Mouse (Mus musculus) cerebellum, adult 9-11 months (tissue): ENCODE data around the gene Arpc5l.
"Not testable (repeated sequence)": the region's sequence is repeated elsewhere in the genome, so short reads cannot be mapped to it uniquely, and the experiment has no call there.

Experiments used
- DNase-seq: peaks from one replicate; pipeline ENCODE4 v3.0.0; 2022

Gene Arpc5l

GRCm38 (mm10) chr2:39000587-39000919 is 4.6 kb upstream of the Arpc5l start:
- no peak for DNase-seq

GRCm38 (mm10) chr2:39001866-39002265 is 3.3 kb upstream of the Arpc5l start:
- DNase-seq, result no peak

GRCm38 (mm10) chr2:39003106-39003505 is 2.0 kb upstream of the Arpc5l start:
- no peak for DNase-seq

GRCm38 (mm10) chr2:39003512-39003911 is 1.6 kb upstream of the Arpc5l start:
- DNase-seq, result no peak

DNA sequence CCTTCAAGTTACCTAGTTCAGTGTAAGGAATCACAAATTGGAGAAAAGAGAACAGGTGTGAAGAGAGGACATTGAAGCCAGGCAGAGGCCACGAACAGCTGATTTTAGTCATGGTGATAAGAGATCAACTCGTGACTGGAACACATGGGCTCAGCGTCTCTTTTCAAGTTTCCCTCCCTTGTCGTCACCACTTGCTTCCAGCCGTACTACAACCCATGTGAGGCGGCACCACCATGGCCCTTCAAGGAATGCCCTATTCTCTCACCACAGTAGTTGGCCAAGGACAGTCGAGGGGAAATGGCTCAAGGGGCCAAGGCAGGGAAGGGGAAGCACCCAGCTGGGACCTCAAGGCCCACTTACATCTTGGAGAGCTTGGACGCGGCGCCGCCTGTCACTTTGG is 776 bp upstream of the Arpc5l start:
- DNase-seq, result no peak

- peak; percentile 30 for DNase-seq
Observed at GRCm38 (mm10) chr2:39005574-39006079, 479 bp downstream of the Arpc5l start, which contains the start of gene Rpl35. Gene Rpl35 (minus strand): TSS chr2:39005624.

DNA sequence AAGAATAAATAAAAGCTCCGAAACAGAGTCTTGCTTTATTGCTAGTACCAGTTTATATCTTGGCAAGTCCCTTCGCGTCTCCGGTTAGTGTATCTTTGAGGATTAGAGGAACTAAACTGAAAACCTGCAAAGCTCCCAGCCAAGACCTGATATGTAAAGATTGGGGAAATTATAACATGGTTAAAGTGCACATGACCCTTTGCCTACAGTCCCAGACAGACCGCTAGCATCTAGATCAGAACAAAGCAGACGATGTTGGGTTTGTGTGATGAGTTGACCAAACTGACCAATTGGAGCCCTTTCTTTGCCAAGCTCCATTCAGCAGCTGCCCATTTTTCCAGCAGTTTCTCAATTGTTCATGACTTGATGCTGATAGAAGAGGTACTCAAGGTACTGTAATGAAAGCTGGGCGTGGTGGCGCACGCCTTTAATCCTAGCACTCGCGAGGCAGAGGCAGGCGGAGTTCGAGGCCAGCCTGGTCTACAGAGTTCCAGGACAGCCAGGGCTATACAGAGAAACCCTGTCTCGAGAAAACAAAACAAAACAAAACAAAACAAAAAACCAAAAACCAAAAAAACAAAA is 1.1 kb downstream of the Arpc5l start:
- peak; percentile 28 for DNase-seq

DNA sequence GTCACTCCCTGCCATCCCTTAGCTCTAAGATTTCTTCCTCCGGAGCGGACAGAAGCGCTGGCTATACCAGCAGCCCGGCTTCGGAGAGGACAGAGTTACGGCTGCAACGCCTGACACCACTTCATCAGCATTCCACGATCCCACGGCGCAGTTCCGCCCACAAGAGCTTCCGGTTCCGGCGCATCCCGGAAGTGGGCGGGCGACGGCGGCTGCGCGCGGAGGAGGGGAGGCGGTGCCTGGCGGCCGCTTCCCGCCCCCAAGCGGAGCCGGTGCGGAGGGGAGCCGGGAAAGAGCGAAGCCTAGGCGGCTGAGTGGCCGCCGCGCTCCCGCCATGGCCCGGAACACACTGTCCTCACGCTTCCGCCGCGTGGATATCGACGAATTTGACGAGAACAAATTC is 2.7 kb downstream of the Arpc5l start:
- DNase-seq, result peak; percentile 93

DNA sequence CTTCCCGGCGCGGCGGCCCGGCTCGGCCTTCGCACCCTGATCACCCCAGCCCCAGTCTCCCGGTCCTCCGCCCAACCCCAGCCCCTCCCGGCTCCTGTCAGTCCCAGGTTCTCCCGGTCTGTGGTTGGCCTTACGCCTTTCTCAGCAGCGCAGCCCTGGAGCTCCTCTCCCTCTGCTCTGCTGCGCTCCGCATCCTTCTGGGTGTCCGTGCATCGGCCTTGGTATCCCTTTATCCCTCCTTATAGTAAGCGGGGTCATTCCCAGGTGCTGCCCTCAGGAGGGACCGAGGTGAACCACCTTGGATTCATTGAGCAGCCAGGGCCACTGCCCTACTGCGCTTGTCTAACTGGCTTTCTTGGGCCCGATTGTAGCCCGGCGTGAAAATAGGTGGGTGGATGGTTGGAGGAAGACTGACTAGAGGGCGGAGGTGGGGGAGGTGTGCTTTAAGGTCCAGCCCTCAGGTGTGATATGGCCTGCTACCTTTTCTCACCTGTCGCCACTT is 3.3 kb downstream of the Arpc5l start:
- DNase-seq, result peak; percentile 72

- peak; percentile 45 for DNase-seq
Observed at GRCm38 (mm10) chr2:39008954-39009365, 3.8 kb downstream of the Arpc5l start.

DNA sequence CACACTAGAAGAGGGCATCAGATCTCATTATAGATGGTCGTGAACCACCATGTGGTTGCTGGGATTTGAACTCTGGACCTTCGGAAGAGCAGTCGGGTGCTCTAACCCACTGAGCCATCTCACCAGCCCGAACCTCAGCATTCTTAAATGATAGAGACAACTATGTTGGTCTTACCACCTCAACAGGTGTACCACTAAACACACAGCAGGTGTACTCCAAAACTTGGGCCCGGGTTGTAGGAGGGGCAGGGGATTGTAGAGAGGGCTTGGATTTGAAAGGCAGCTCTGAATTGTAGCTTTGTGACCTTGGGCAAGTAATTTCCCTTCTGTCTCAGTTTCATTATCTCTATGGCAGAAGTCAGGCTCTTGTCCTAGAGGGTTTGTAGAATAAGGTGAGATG is 5.0 kb downstream of the Arpc5l start:
- DNase-seq, result not testable (repeated sequence)

DNA sequence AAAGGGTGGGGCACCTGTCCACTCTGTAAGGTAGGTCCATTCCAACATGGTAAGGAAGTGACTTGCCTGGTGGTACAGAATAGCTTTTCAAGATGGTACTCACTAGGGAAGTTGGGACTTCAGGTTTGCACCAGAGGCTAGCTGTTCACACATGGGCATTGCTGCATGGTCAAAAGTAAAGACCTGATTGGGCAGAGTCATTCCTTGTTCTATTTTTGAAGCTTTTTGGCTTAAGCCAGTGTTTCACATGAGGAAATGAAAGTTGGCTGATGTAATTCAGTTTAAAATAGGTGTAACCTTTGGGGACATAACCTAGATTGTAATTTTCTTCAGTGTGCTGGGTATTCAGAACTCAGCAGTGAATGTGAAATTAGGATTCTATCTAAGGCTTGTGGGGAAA is 6.1 kb downstream of the Arpc5l start:
- DNase-seq, result no peak

DNA sequence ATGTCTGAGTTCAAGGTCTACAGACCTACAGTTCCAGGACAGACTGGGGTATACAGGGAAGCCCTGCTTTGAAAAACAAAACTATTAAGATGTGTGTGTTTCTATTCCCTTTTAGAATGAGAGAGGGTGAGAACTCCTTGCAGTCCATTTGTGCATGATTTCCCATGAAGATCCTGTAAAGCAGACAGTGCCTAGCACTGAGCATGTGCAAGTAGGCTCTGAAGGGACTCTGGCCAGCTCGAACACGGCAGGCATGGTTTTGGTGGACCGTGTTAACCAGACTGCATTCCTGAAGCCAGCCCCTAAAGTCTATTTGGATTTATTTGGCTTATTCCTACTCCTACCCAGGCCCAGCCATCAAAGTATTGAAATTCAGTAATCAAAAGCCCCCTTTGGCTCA is 6.8 kb downstream of the Arpc5l start:
- DNase-seq, result no peak

GRCm38 (mm10) chr2:39012768-39013279 is 7.7 kb downstream of the Arpc5l start:
- DNase-seq, result no peak

- no peak for DNase-seq
Observed at GRCm38 (mm10) chr2:39016581-39016980, 11.4 kb downstream of the Arpc5l start.

- DNase-seq, result no peak
Observed at GRCm38 (mm10) chr2:39020004-39020403, 14.9 kb downstream of the Arpc5l start.

DNA sequence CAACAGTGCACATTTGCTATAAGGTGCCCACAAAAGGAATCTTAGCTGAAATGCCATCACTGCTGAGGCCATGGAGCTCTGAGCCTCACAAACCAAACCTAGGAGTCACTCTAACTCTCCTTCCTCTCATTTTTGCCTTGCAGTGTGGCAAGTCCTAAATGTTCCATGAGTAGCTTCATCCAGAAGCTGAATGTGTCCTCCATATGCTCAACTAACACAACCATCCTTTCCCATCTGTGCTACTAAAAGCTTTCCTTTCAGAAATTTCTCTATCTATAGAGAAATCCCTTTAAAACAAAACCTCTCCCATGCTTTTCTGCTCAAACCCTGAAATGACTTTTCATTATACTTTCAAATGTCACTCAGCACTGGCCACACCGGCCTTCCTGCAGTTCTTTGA is 26.5 kb downstream of the Arpc5l start:
- DNase-seq, result no peak

DNA sequence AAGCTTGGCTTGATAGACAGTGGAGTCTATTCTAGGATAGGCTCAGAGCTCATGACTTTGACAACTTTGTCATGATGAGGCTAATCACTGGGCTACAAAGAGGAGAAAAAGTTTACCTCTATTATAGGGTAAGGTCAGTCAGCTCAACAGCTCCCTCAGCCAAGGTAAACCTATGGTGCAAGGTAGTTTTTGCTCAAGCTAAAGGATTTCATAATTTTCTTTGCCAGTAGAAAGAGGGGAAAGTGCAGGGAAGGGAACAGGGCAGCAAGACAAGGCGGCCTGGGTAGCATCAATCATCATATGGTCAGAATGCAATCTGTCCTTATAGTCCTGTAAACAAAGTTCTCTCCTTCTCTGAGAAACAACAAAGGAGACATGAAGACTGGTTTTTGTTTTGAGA is 35.1 kb downstream of the Arpc5l start:
- DNase-seq, result no peak

- no peak for DNase-seq
Observed at GRCm38 (mm10) chr2:39048515-39048914, 43.4 kb downstream of the Arpc5l start.

DNA sequence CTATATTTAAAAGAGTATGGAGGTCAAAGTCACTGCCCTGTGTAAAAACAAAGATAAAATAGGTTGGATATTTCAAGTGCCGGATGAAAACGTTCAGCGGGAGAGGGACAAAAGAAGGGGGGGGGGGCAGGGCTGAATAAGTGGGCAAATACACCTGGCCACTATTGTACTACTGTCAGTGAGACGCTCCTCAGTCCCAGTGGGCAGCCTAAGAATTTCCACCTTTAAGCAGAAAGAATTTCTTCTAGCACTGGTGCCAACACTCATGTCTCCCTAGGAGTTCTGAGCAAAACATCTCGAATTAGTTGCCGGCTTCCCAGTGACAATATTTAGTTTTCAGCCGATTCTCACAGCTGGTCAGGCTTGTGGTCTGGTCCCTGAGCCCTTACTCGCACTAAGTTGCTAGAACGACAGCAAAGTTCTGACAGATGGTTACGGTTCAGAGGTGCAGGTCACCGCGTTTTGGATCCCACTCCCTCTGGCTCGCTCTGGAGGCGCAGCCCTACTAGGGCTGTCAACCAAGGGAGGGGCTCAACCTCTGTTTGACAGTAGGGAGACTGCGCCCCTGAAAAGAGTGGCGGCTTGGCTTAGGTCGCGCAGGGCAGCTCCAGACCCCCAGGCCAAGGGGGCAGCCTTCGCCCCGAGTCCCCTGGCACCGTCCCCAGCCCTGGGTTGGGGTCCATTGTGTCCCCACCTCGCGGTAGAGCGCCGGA is 59.7 kb downstream of the Arpc5l start:
- no peak for DNase-seq
